Mouse (Mus musculus) embryonic facial prominence, embryonic 11.5 days (tissue): ENCODE results near the gene Mcrip1. TPM values are rescaled to one million over a fixed set of nuclear protein-coding genes. Genes with fewer than 3 reads are reported as not detected.

Source experiments
- polyA plus RNA-seq: library from polyadenylated mRNA; unstranded; fragments of >200 nt; fragmentation: Nextera tagmentation; extraction: Ambion mirVana; gene quantifications from 2 replicates; pipeline ENCODE4 v1.2.1, GENCODE M21; 2014

Mcrip1 gene
- polyA plus RNA-seq, 1 experiment from 2014 or later: 223 TPM

Other genes with a start within 250 kb of the Mcrip1 start
- 3,237 and 3,434 TPM in 2 replicates for gene Actg1, start 201.2 kb downstream of the Mcrip1 start, polyA plus RNA-seq
- 0.20 and 0.28 TPM in 2 replicates for gene Fscn2, start 188.2 kb downstream of the Mcrip1 start, polyA plus RNA-seq
- gene Faap100, start 171.0 kb downstream of the Mcrip1 start, polyA plus RNA-seq: 20.5 and 24.2 TPM in 2 replicates
- gene Nploc4, start 112.0 kb downstream of the Mcrip1 start, polyA plus RNA-seq: 42.5 and 44.2 TPM in 2 replicates
- 0.56 and 1.2 TPM in 2 replicates for gene Tspan10, start 107.1 kb downstream of the Mcrip1 start, polyA plus RNA-seq
- 0.48 TPM in 1 of 2 replicates, not detected in the other for gene Pde6g, start 96.2 kb downstream of the Mcrip1 start, polyA plus RNA-seq
- gene Oxld1, start 91.7 kb downstream of the Mcrip1 start, polyA plus RNA-seq: 12.2 and 13.0 TPM in 2 replicates
- gene Ccdc137, start 91.6 kb downstream of the Mcrip1 start, polyA plus RNA-seq: 26.7 and 28.5 TPM in 2 replicates
- gene Arl16, start 82.1 kb downstream of the Mcrip1 start, polyA plus RNA-seq: 52.3 and 60.5 TPM in 2 replicates
- 161 and 162 TPM in 2 replicates for gene Mrpl12, start 65.1 kb downstream of the Mcrip1 start, polyA plus RNA-seq
- 46.9 and 53.6 TPM in 2 replicates for gene Slc25a10, start 57.9 kb downstream of the Mcrip1 start, polyA plus RNA-seq
- 0.43 and 0.91 TPM in 2 replicates for gene Gcgr, start 19.0 kb downstream of the Mcrip1 start, polyA plus RNA-seq
- gene Ppp1r27, start 1.4 kb upstream of the Mcrip1 start, polyA plus RNA-seq: not detected in 2 replicates
- gene P4hb, start 23.5 kb upstream of the Mcrip1 start, polyA plus RNA-seq: 626 and 629 TPM in 2 replicates
- gene Arhgdia, start 31.9 kb upstream of the Mcrip1 start, polyA plus RNA-seq: 511 and 567 TPM in 2 replicates
- gene Alyref, start 48.6 kb upstream of the Mcrip1 start, polyA plus RNA-seq: 748 and 893 TPM in 2 replicates
- gene Anapc11, start 48.7 kb upstream of the Mcrip1 start, polyA plus RNA-seq: 177 and 197 TPM in 2 replicates
- not detected in 2 replicates for gene Npb, start 58.8 kb upstream of the Mcrip1 start, polyA plus RNA-seq
- 75.3 and 76.9 TPM in 2 replicates for gene Pcyt2, start 68.2 kb upstream of the Mcrip1 start, polyA plus RNA-seq
- 20.7 and 20.8 TPM in 2 replicates for gene Sirt7, start 75.5 kb upstream of the Mcrip1 start, polyA plus RNA-seq
- gene Mafg, start 83.9 kb upstream of the Mcrip1 start, polyA plus RNA-seq: 16.7 and 18.1 TPM in 2 replicates
- 26.3 and 27.1 TPM in 2 replicates for gene Pycr1, start 94.0 kb upstream of the Mcrip1 start, polyA plus RNA-seq
- not detected in 2 replicates for gene Myadml2, start 98.4 kb upstream of the Mcrip1 start, polyA plus RNA-seq
- 2.5 and 3.2 TPM in 2 replicates for gene Notum, start 111.4 kb upstream of the Mcrip1 start, polyA plus RNA-seq
- 99.6 and 107 TPM in 2 replicates for gene Aspscr1, start 123.2 kb upstream of the Mcrip1 start, polyA plus RNA-seq
- gene Cenpx, start 164.0 kb upstream of the Mcrip1 start, polyA plus RNA-seq: 118 and 124 TPM in 2 replicates
- 35.0 and 35.9 TPM in 2 replicates for gene Lrrc45, start 164.2 kb upstream of the Mcrip1 start, polyA plus RNA-seq
- gene Rac3, start 171.7 kb upstream of the Mcrip1 start, polyA plus RNA-seq: 9.7 and 10.9 TPM in 2 replicates
- 10.7 and 11.7 TPM in 2 replicates for gene Dcxr, start 177.6 kb upstream of the Mcrip1 start, polyA plus RNA-seq
- 3.3 and 3.7 TPM in 2 replicates for gene Cbr2, start 182.4 kb upstream of the Mcrip1 start, polyA plus RNA-seq
- 9.0 and 11.0 TPM in 2 replicates for gene Hmga1b, start 213.1 kb upstream of the Mcrip1 start, polyA plus RNA-seq
- gene Rfng, start 234.5 kb upstream of the Mcrip1 start, polyA plus RNA-seq: 16.2 and 21.2 TPM in 2 replicates
- gene Gps1, start 234.5 kb upstream of the Mcrip1 start, polyA plus RNA-seq: 262 and 276 TPM in 2 replicates
- gene Dus1l, start 246.7 kb upstream of the Mcrip1 start, polyA plus RNA-seq: 72.4 and 72.8 TPM in 2 replicates